Mouse (Mus musculus): ENCODE results near the gene Mthfd1l. TPM values are rescaled to one million over a fixed set of nuclear protein-coding genes. Genes with fewer than 3 reads are reported as not detected.

The Mthfd1l gene
- polyA plus RNA-seq, 1 experiment from 2014 or later, result 12.3 TPM

DNA sequence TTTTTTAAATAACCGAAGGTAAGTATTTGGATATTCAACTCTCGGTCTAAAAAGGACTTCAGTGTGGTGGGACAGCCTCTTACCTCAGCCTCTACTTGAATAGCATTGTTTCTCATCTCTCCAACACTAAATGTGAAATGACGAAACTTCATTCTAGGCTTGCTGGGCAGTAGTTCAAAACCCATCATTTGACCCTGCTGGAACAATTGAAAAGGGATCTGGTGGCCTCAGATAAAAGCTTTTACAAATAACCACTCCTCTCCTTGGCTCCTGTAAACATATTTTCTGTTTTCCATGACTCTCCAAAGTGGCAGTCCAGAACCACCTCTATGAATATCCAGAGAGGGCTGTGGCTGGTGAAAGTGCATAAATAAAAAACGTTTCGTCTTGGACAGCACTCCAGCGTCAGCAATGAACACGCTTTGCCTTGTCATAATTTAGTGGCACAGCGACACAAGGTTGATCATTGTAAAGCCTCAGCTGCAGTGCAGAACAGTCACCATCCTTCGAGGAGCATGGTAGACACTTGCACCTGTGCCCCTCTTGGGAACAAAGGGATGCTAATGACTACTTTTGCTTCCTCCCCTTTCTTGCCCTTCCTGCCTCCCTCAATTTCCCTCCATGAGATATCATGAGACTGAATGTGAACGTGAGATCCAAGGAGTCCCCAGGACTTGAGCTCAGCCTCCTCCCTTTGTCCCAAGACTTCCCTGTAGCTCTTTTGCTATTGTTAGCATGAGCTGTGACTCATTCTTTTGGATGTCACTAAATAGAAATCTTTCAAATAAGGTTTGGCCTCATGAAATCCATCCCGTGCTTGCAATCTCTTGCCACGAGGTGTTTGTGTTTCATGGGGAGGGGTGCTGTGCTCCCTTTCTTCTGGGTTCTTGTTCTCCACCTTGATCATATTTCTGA is 179.2 kb downstream of the Mthfd1l start:
- H3K36me3 ChIP-seq, result no peaks in the 10 kb centered on the region
- H3K4me2 ChIP-seq (replicated peaks), result no peak overlapping the region
- H3K4me1 ChIP-seq, result no peaks in the 10 kb centered on the region
- H3K4me3 ChIP-seq, result no peak overlapping the region
- no peak overlapping the region for H3K9ac ChIP-seq
- ATAC-seq (ENCODE audit: insufficient number of reproducible peaks, insufficient read depth, low FRiP score, low TSS enrichment), result no peak
- no peak overlapping the region for H3K27ac ChIP-seq
- WGBS, result 87% methylated on average over 12 of the region's 12 CpGs
- H3K27me3 ChIP-seq, result no peaks in the 10 kb centered on the region
- no peaks in the 10 kb centered on the region for H3K9me3 ChIP-seq

DNA sequence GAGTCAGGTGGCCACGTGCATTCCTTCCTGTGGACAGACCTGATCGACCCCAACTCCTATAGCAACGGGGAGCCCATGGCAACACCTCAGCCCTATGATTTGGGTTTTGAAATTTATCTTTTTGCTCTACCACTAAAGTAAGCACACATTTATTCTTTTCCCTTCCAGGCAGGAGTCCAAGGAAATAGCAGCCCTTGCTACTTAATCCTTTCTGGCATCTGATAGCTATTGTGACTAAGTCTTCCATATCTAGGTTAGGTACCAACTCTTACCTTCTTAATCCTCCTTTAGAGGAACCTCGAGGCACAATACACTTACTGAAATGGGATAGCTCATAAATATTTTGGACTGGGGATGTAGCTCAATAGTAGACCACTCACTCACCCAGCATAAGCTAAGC is 180.1 kb downstream of the Mthfd1l start:
- no peaks in the 10 kb centered on the region for H3K27me3 ChIP-seq
- no peak overlapping the region for H3K27ac ChIP-seq
- H3K9me3 ChIP-seq, result no peaks in the 10 kb centered on the region
- H3K36me3 ChIP-seq, result no peaks in the 10 kb centered on the region
- 77% methylated on average over 4 of the region's 4 CpGs for WGBS
- H3K4me3 ChIP-seq, result no peak overlapping the region
- no peak for ATAC-seq (ENCODE audit: insufficient number of reproducible peaks, insufficient read depth, low FRiP score, low TSS enrichment)
- H3K9ac ChIP-seq, result no peak overlapping the region
- H3K4me2 ChIP-seq (replicated peaks), result no peak overlapping the region
- no peaks in the 10 kb centered on the region for H3K4me1 ChIP-seq

DNA sequence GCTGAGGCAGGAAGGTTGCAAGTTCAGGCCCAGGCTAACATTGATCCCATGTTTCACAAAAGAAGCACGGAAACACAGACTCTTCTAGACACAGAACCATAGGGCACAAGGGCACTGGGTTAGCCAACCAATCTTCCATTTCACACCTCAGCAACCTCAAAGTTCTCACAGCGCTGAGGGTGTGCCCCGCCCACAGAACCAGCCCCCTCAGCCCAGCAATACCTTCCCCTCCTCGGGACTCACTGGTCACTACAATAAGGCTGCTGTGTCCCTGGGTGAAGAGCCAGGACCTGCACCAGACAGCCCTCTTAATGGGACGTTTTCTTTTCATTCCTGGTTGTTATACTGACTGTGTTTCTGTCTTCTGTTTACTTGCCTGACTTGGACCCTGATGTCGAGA is 181.1 kb downstream of the Mthfd1l start:
- 78% methylated on average over 6 of the region's 6 CpGs for WGBS

DNA sequence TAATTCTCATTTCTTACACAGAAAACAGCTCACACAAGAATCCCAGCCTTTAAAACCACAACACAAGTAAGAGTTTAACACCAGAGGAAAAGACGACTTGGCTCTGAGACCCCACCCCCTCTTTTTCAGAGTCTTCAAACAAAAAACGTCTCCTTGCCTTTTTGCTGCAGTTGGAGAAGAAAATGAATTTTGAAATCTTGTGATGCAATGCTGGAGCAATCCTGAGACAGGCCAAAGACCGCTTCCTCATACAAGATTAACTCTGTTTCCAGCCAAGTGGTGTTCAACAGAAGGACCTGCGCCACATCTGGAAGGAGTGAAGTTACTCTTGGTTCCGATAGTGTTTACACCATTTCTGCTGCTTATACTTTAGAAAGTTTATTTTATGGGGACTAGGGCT is 182.6 kb downstream of the Mthfd1l start:
- no peak overlapping the region for H3K9ac ChIP-seq
- no peak overlapping the region for H3K4me3 ChIP-seq
- no peak overlapping the region for H3K4me2 ChIP-seq (replicated peaks)
- no peaks in the 10 kb centered on the region for H3K4me1 ChIP-seq
- H3K9me3 ChIP-seq, result no peaks in the 10 kb centered on the region
- no peaks in the 10 kb centered on the region for H3K27me3 ChIP-seq
- no peaks in the 10 kb centered on the region for H3K36me3 ChIP-seq
- no peak for ATAC-seq (ENCODE audit: insufficient number of reproducible peaks, insufficient read depth, low FRiP score, low TSS enrichment)
- H3K27ac ChIP-seq, result no peak overlapping the region
- 68% methylated on average over 5 of the region's 5 CpGs for WGBS

More for the DNA sequence above, 181.1 kb downstream of the Mthfd1l start:
- H3K9ac ChIP-seq, result no peak overlapping the region
- no peaks in the 10 kb centered on the region for H3K9me3 ChIP-seq
- no peak for ATAC-seq (ENCODE audit: insufficient number of reproducible peaks, insufficient read depth, low FRiP score, low TSS enrichment)
- H3K36me3 ChIP-seq, result no peaks in the 10 kb centered on the region
- no peaks in the 10 kb centered on the region for H3K27me3 ChIP-seq
- H3K27ac ChIP-seq, result no peak overlapping the region
- H3K4me1 ChIP-seq, result no peaks in the 10 kb centered on the region
- no peak overlapping the region for H3K4me3 ChIP-seq
- H3K4me2 ChIP-seq (replicated peaks), result no peak overlapping the region

DNA sequence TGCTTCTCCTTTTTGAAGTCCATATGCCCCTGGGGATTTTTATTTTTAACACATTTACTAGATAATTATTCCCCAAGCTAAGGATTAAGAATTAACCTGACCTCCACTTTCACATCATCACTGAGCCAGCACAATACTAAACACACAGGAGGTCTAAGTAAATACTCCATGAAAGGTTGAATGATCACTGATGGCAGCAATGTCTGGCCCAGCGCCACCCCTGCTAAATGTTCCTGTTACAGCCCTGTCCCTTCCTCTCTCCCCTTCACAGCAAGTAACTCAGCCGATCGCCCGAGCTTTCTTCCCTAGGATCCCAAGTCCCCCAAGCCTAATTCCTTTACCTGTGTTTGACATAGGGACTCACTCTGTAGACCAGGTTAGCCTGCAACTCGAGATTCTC is 185.6 kb downstream of the Mthfd1l start:
- ATAC-seq (ENCODE audit: insufficient number of reproducible peaks, insufficient read depth, low FRiP score, low TSS enrichment), result no peak
- Histone ChIP-seq H3K36me3 (no peaks in the 10 kb centered on the region), H3K9me3 (no peaks in the 10 kb centered on the region), H3K4me2 (replicated peaks) (no peak overlapping the region), H3K27ac (no peak overlapping the region), H3K9ac (no peak overlapping the region), H3K4me1 (0 out of 2 replicates have a peak, but pooled peaks cover 3% of the 10 kb centered on the region), H3K27me3 (no peaks in the 10 kb centered on the region), H3K4me3 (no peak overlapping the region)
- WGBS, result 87% methylated on average over 5 of the region's 5 CpGs

DNA sequence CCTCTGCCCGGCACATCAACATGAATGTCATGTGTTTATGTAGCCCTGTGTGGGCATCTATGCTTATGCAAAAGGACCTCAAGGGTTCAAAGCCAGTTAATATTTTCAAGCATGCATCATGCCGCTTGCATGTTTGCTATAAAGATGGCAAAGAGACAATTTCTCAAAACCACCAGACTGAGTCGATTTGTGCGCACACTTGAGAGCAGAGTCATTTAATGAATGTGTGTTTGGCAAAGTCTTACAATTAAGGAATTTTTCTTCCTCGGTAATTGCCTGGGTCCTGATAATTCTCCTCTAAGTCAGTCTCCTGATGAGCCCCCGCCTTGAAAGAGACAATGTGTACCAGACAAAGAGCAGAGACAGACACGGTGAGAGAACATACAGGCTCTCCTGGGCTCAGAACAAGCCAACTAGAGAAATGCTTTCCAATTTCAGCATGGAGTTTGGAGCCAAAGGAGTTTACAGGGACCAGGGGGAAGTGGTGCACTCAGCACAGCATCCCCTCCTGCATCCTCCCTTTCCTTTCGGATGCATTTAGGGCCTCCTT is 186.7 kb downstream of the Mthfd1l start:
- no peak overlapping the region for H3K4me2 ChIP-seq (replicated peaks)
- no peak for ATAC-seq (ENCODE audit: insufficient number of reproducible peaks, insufficient read depth, low FRiP score, low TSS enrichment)
- no peaks in the 10 kb centered on the region for H3K27me3 ChIP-seq
- 0 out of 2 replicates have a peak, but pooled peaks cover 3% of the 10 kb centered on the region for H3K4me1 ChIP-seq
- H3K9ac ChIP-seq, result no peak overlapping the region
- no peaks in the 10 kb centered on the region for H3K36me3 ChIP-seq
- no peak overlapping the region for H3K4me3 ChIP-seq
- H3K9me3 ChIP-seq, result no peaks in the 10 kb centered on the region
- no peak overlapping the region for H3K27ac ChIP-seq
- 76% methylated on average over 8 of the region's 8 CpGs for WGBS

DNA sequence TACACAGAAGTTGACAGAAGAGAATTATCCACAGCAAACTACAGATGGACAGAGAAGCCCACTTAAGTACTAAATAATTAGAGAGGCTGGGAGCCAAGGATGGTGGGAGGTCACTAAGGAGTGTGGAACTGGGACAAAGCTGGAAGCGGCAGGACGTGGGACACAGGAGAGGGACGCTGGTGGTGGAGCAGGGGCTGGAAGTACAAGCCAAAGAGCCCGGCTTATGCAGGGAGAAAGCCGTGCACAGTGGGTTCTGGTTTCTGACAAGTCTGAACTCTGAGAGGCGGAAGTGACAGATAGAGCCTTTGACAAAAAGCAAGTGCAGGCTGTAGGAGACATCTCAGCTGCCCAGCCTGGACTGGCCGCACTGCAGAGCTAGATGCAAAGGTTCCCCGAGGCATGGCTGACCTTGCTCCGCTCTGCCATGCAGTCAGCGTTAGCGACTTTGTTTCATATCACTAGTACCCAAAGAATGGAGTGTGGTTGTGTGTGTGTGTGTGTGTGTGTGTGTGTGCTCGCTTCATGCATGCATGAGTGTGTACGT is 187.4 kb downstream of the Mthfd1l start:
- ATAC-seq (ENCODE audit: insufficient number of reproducible peaks, insufficient read depth, low FRiP score, low TSS enrichment), result 0 out of 2 replicates have a peak, but pooled peaks have one; percentile 28
- H3K9ac ChIP-seq, result no peak overlapping the region
- no peaks in the 10 kb centered on the region for H3K36me3 ChIP-seq
- H3K4me2 ChIP-seq (replicated peaks), result no peak overlapping the region
- H3K27me3 ChIP-seq, result no peaks in the 10 kb centered on the region
- H3K4me1 ChIP-seq, result 0 out of 2 replicates have a peak, but pooled peaks cover 3% of the 10 kb centered on the region
- peaks cover 5% of the 10 kb centered on the region; the same call in 1 of the 2 replicates for H3K9me3 ChIP-seq
- no peak overlapping the region for H3K4me3 ChIP-seq
- no peak overlapping the region for H3K27ac ChIP-seq
- 71% methylated on average over 13 of the region's 13 CpGs for WGBS

DNA sequence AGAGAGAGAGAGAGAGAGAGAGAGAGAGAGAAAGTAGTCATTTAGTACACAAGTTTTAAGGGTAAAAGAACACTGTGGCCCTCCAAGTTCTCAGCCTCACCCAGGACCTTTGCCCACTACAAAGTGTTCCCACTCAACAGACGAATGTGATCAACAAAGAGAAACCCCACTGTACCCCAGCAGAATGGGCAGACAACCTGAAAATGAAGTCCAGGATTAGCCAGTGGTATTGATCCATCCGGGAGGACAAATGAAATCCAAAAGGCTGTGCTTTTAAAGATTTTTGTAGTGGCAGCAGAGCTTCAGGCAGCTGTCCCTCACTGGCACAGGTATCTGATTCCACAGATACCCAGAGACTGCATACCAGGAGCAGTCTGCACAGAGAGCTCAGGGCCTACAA is 189.1 kb downstream of the Mthfd1l start:
- 72% methylated on average over 2 of the region's 2 CpGs for WGBS
- Histone ChIP-seq H3K27me3 (no peaks in the 10 kb centered on the region), H3K4me2 (replicated peaks) (no peak overlapping the region), H3K4me1 (0 out of 2 replicates have a peak, but pooled peaks cover 3% of the 10 kb centered on the region), H3K9ac (no peak overlapping the region), H3K9me3 (peaks cover 5% of the 10 kb centered on the region; the same call in 1 of the 2 replicates), H3K4me3 (no peak overlapping the region), H3K27ac (no peak overlapping the region), H3K36me3 (no peaks in the 10 kb centered on the region)
- ATAC-seq (ENCODE audit: insufficient number of reproducible peaks, insufficient read depth, low FRiP score, low TSS enrichment), result no peak

DNA sequence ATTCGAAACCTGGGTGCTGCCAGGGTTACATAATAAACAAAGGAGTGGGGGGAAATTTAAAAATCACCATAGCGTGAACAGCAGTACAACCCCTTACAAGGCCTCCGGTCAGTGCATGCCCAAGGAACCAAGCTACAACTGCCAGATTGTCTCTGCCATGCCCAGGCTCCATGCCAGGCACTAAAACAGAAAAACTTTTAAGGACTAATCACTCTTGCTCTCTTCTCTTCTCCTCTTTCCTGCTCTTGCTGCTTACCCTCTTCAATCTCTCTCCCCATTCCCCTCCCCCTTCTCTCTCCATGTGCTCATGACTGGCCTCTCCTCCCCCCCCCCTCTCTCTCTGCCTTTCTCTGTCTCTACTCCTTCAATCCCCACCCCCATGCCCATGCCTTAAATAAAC is 190.1 kb downstream of the Mthfd1l start:
- Histone ChIP-seq H3K36me3 (no peaks in the 10 kb centered on the region), H3K4me3 (no peak overlapping the region), H3K4me2 (replicated peaks) (no peak overlapping the region), H3K9ac (no peak overlapping the region), H3K27me3 (no peaks in the 10 kb centered on the region), H3K4me1 (0 out of 2 replicates have a peak, but pooled peaks cover 3% of the 10 kb centered on the region), H3K9me3 (peaks cover 5% of the 10 kb centered on the region; the same call in 1 of the 2 replicates), H3K27ac (no peak overlapping the region)
- ATAC-seq (ENCODE audit: insufficient number of reproducible peaks, insufficient read depth, low FRiP score, low TSS enrichment), result no peak
- 80% methylated on average over 3 of the region's 3 CpGs for WGBS

DNA sequence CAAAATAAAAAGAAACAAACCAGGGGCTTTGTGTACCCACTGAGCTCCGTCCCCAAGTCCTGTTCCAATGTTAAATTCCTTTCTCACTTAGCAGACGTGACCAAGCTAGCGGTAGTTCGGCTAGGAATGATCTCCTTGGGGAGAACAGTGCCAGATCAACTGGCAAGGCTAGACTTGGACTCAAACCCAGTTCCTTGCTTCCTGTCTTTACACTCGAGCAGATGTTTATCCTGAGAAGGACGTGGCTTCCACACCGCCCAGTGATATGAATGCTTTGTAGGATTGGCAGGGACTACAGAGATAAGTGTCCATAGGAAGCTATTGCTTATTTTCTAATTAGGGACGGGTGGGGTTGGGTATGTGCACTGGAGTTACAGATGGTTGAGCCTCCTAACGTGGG is 191.8 kb downstream of the Mthfd1l start:
- no peak overlapping the region for H3K9ac ChIP-seq
- peaks cover 5% of the 10 kb centered on the region; the same call in 1 of the 2 replicates for H3K9me3 ChIP-seq
- H3K36me3 ChIP-seq, result no peaks in the 10 kb centered on the region
- no peaks in the 10 kb centered on the region for H3K27me3 ChIP-seq
- H3K4me2 ChIP-seq (replicated peaks), result no peak overlapping the region
- H3K4me3 ChIP-seq, result no peak overlapping the region
- no peak overlapping the region for H3K27ac ChIP-seq
- no peak for ATAC-seq (ENCODE audit: insufficient number of reproducible peaks, insufficient read depth, low FRiP score, low TSS enrichment)
- 86% methylated on average over 9 of the region's 9 CpGs for WGBS
- H3K4me1 ChIP-seq, result 0 out of 2 replicates have a peak, but pooled peaks cover 3% of the 10 kb centered on the region

DNA sequence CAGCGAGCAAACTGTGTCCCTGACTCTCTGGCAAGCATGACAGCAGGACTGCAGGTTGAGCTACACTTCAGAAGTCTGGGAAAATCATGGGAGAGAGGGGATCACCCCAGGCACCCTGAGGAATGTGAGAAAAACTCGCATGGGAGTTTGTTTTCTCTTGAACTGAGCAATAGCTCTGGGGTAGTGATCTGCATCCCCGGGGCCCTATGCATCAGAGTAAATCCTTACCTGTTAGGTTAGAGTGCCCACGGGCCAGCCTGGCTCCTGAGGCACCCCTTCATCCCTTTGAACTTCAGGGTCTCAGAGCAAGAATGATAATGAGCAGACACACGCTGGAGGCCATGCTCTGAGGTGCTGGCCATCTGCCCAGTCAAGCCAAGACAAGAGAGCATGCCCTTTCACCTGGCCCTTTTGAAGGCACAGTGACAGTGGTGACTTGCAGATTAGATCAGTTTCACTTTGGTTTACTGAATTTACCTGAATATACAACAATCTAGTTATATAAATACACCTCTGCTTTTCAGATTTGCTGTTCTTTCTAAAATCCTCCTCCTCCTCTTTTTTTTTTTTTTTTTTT is 195.4 kb downstream of the Mthfd1l start:
- Histone ChIP-seq H3K4me2 (replicated peaks) (no peak overlapping the region), H3K27me3 (no peaks in the 10 kb centered on the region), H3K4me1 (no peaks in the 10 kb centered on the region), H3K9ac (no peak overlapping the region), H3K27ac (no peak overlapping the region), H3K4me3 (no peak overlapping the region), H3K36me3 (no peaks in the 10 kb centered on the region), H3K9me3 (peaks cover 5% of the 10 kb centered on the region; the same call in 1 of the 2 replicates)
- ATAC-seq (ENCODE audit: insufficient number of reproducible peaks, insufficient read depth, low FRiP score, low TSS enrichment), result no peak
- WGBS, result 23% methylated on average over 5 of the region's 5 CpGs

Data from embryonic facial prominence, embryonic 12.5 days (tissue).